Mouse (Mus musculus) adrenal gland, adult 2 months (tissue): ENCODE measurements around the gene Trim43a. TPM values are rescaled to one million over a fixed set of nuclear protein-coding genes. Genes with fewer than 3 reads are reported as not detected.

Source experiments
- polyA plus RNA-seq: library from polyadenylated mRNA; depleted of rRNA; stranded (reverse); fragments of >200 nt; gene quantifications from 2 replicates; pipeline ENCODE4 v1.2.3, GENCODE M21; 2012; rRNA removed
- total RNA-seq, 2 experiments: library from RNA; stranded (reverse); gene quantifications; 2 replicates each; pipeline ENCODE4 v1.2.3; 2021

Trim43a gene
- total and polyA plus RNA-seq, 3 experiments = 0.31 to 0.46 TPM; not detected in 1

Other genes with a start within 250 kb of the Trim43a start
- gene Snx14, start 141.9 kb upstream of the Trim43a start, total RNA-seq = 10 to 100 TPM; 49.1 to 57.3 TPM
- gene Snx14, start 141.9 kb upstream of the Trim43a start, polyA plus RNA-seq = 24.9 and 28.1 TPM in 2 replicates
- 1 to 10 TPM in 1 of 2 experiments, not detected in 1; 2.1 TPM for gene Gm20537, start 124.3 kb upstream of the Trim43a start, total RNA-seq
- gene Gm20537, start 124.3 kb upstream of the Trim43a start, polyA plus RNA-seq = not detected in 2 replicates
- gene Syncrip, start 98.3 kb upstream of the Trim43a start, total RNA-seq = 10 to 100 TPM; 67.6 to 69.1 TPM
- gene Syncrip, start 98.3 kb upstream of the Trim43a start, polyA plus RNA-seq = 3.1 and 4.5 TPM in 2 replicates
- 10 to 100 TPM in 1 of 2 experiments, 1 to 10 TPM in 1; 9.1 to 10.9 TPM for gene Zfp949, start 32.9 kb upstream of the Trim43a start, total RNA-seq
- gene Zfp949, start 32.9 kb upstream of the Trim43a start, polyA plus RNA-seq = 0.95 and 1.4 TPM in 2 replicates
- 10 to 100 TPM; 38.8 to 39.8 TPM for gene Mthfsl, start 139.4 kb downstream of the Trim43a start, total RNA-seq
- gene Mthfsl, start 139.4 kb downstream of the Trim43a start, polyA plus RNA-seq = 4.7 and 4.9 TPM in 2 replicates
- 1 to 10 TPM in 1 of 2 experiments, under 1 TPM in 1; 0.89 to 2.2 TPM for gene Bcl2a1d, start 151.0 kb downstream of the Trim43a start, total RNA-seq
- 0.30 and 0.73 TPM in 2 replicates for gene Bcl2a1d, start 151.0 kb downstream of the Trim43a start, polyA plus RNA-seq